Mouse (Mus musculus) kidney, embryonic 14.5 days (tissue): ENCODE measurements at regions not wholly inside any gene's neighbourhood (a gene's known extent, or its start where the extent isn't known, plus 50 kb on each side); places are given as distances from the start of the nearest gene placed in this dataset. TPM values are rescaled to one million over a fixed set of nuclear protein-coding genes. Genes with fewer than 3 reads are reported as not detected.

Experiments used
- ATAC-seq: fragments of 200-750 bp; cut with Nextera tagmentation; 2 replicates; pipeline ENCODE4 v1.8.0; 2017; ENCODE audit warnings: moderate number of reproducible peaks, mild to moderate bottlenecking, moderate TSS enrichment, moderate library complexity; ENCODE audit not compliant: low FRiP score, low TSS enrichment
- H3K27ac ChIP-seq: fragments of 300-500 bp; sonication (generic); 2 replicates; pipeline ENCODE4 v1.5.1; 2014; ENCODE audit warnings: low read depth, mild to moderate bottlenecking, low read length, moderate library complexity, mixed read lengths
- H3K27me3 ChIP-seq: fragments of 300-500 bp; sonication (generic); 2 replicates; pipeline ENCODE4 v1.6.1; 2014; ENCODE audit warnings: mild to moderate bottlenecking, low read length; ENCODE audit not compliant: control insufficient read depth, insufficient read depth
- H3K36me3 ChIP-seq: fragments of 300-500 bp; sonication (generic); 2 replicates; pipeline ENCODE4 v1.6.1; 2014; ENCODE audit warnings: low read length, mixed read lengths; ENCODE audit not compliant: control insufficient read depth, insufficient read depth
- H3K4me1 ChIP-seq: fragments of 300-500 bp; sonication (generic); 2 replicates; pipeline ENCODE4 v1.6.1; 2014; ENCODE audit warnings: low read length, mixed read lengths; ENCODE audit not compliant: control insufficient read depth, insufficient read depth
- H3K4me2 ChIP-seq: fragments of 300-500 bp; sonication (generic); replicated peaks from 2 replicates; pipeline ENCODE4 v1.6.1; 2014; ENCODE audit warnings: low read depth, mild to moderate bottlenecking, low read length
- H3K4me3 ChIP-seq: fragments of 300-500 bp; sonication (generic); 2 replicates; pipeline ENCODE4 v1.5.1; 2014; ENCODE audit warnings: mild to moderate bottlenecking, low read length
- H3K9ac ChIP-seq: fragments of 300-500 bp; sonication (generic); 2 replicates; pipeline ENCODE4 v1.6.1; 2014; ENCODE audit warnings: low read depth, mild to moderate bottlenecking, low read length, moderate library complexity
- H3K9me3 ChIP-seq: fragments of 300-500 bp; sonication (generic); 2 replicates; pipeline ENCODE4 v1.6.1; 2016; ENCODE audit warnings: low read length; ENCODE audit not compliant: control insufficient read depth
- WGBS: fragments of 180-500 bp; shearing (Covaris S2); extraction: QIAGEN DNeasy Blood & Tissue Kit; methylation state at CpG from one replicate; pipeline ENCODE4 v1.1.7; 2014; 5-methylcytosine and 5-hydroxymethylcytosine counted together
- microRNA-seq: library from miRNA; unstranded; fragments of <30 nt; microRNA quantifications from one replicate; pipeline ENCODE4, GENCODE M21; 2016

- Histone ChIP-seq H3K4me3 (no peak overlapping the region), H3K4me1 (no peaks in the 10 kb centered on the region)
- 89% methylated on average over 9 of the region's 9 CpGs for WGBS
Measured at GRCm38 (mm10) chr8:44559161-44559560, 376.1 kb upstream of the Fat1 start.

GRCm38 (mm10) chr8:44576314-44576858 is 358.9 kb upstream of the Fat1 start:
- Histone ChIP-seq H3K4me3 (no peak overlapping the region), H3K36me3 (no peaks in the 10 kb centered on the region), H3K4me2 (no peak overlapping the region), H3K9ac (no peak overlapping the region), H3K9me3 (no peaks in the 10 kb centered on the region), H3K27ac (no peak overlapping the region), H3K27me3 (no peaks in the 10 kb centered on the region), H3K4me1 (no peaks in the 10 kb centered on the region)
- WGBS, result 85% methylated on average over 5 of the region's 5 CpGs
- ATAC-seq, result no peak

More at GRCm38 (mm10) chr8:44559161-44559560, 376.1 kb upstream of the Fat1 start:
- Histone ChIP-seq H3K4me2 (no peak overlapping the region), H3K9ac (no peak overlapping the region), H3K36me3 (no peaks in the 10 kb centered on the region), H3K27me3 (no peaks in the 10 kb centered on the region), H3K9me3 (no peaks in the 10 kb centered on the region), H3K27ac (no peak overlapping the region)
- ATAC-seq, result no peak

- no peak for ATAC-seq
- Histone ChIP-seq H3K9me3 (no peaks in the 10 kb centered on the region), H3K9ac (no peak overlapping the region), H3K27me3 (no peaks in the 10 kb centered on the region), H3K4me1 (no peaks in the 10 kb centered on the region), H3K4me3 (no peak overlapping the region), H3K4me2 (no peak overlapping the region), H3K27ac (no peak overlapping the region), H3K36me3 (no peaks in the 10 kb centered on the region)
- 78% methylated on average over 5 of the region's 5 CpGs for WGBS
Measured at GRCm38 (mm10) chr8:44576993-44577392, 358.3 kb upstream of the Fat1 start.

Small RNA genes in the stretch of these regions (microRNA-seq; reads per million reads assigned to microRNA genes)
- gene Gm26241, result not detected
